Mouse (Mus musculus) thymus, postnatal 36 days (tissue): ENCODE measurements at regions not wholly inside any gene's neighbourhood (a gene's known extent, or its start where the extent isn't known, plus 50 kb on each side); places are given as distances from the start of the nearest gene placed in this dataset.

Source experiments
- DNase-seq, 2 experiments: peaks; one replicate each; pipeline ENCODE4 v3.0.0; 2022; ENCODE audit warnings: mixed read lengths in 2 of 2

DNA sequence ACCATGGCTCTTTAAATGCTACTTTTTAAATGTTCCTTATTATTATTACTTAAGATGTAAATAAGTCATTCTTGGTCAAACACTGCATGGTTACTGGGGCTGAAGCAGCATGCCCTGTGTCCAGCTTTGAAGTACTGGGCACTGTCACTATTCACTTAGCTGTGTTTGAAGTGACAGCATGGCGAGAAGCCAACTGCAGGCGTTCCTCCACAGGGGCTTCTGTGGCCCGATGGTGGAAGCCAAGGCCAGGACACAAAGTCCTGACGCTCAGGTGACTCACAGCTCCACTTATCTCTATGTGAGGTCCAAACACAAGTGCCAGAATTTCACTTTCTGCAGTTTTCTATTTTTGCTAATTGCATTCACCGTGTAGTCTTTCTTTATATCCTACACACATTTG lies 65.3 kb downstream of the Cdca7 start:
- no peak for DNase-seq

DNA sequence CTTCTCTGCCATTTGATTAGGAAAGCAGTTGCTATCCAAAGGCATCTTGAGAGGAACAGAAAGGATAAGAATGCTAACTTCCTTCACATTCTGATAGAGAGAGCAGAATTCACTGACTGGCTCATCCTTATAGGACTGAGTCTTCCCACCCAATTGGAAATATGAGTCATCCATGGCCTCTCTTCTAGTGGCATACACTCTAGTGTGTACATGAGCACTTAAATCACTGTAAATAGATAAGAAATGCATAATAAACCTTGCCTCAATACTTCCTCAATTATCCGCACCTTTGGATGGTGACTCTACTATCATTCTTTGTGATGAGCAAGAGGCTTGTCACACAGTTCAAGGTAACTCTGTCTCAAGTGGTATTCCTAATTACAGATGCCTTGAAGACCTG lies 69.5 kb downstream of the Cdca7 start:
- DNase-seq = no peak

DNA sequence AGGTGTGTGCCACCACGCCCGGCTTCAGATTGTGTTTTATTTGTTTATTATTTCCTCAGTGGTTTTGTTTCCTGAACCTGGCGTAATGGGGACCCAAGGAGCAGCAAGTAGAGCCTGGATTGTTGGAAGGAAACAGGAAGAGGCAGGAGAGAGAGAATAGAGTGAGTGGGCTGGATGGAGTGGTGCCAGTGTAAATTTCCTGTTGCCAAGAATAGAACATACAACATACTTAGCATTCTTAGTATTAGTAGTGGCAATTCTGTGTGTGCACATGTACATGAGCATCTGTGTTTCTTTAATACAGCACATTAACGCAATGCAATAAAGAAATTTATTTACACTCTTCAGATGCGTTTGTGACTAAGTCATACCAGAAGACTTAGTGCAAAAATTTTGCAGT lies 70.5 kb downstream of the Cdca7 start:
- no peak for DNase-seq

DNA sequence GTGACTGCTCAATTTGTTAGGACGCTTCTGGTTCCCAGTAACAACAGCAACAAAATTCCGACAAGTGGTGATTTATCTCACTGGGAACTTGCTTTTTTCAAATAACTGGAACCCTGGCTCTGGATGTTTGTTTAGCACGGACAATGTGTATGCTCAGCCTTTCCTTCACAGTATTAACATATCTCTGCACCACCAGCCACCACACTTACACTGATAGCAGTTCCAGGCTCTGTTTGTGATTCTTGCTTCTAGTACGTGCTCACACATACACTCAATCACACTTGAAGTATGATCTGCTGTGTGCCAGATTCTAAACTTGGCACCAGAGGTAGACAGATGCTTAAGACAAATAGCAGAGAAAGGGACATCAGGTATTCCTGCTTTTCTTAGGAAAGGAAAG lies 71.0 kb downstream of the Cdca7 start:
- no peak for DNase-seq

DNA sequence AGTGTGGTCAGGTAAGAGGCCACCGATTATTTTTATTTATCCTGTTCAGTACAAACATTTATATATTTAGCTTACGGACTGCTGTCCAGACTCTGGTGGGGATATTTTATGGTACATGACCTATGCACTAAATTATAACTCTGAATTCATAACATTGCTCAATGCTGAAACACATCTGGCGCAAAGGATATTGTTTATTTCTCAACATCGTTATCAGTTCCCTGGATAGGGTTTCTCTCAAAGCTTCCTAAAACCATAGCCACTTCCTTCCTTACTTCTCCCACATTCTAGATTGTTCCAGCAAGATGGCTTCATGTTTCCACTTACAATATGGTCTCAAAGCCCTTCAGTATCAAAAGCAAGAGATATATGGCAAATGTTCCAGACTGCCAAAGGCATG lies 75.3 kb downstream of the Cdca7 start:
- no peak for DNase-seq

DNA sequence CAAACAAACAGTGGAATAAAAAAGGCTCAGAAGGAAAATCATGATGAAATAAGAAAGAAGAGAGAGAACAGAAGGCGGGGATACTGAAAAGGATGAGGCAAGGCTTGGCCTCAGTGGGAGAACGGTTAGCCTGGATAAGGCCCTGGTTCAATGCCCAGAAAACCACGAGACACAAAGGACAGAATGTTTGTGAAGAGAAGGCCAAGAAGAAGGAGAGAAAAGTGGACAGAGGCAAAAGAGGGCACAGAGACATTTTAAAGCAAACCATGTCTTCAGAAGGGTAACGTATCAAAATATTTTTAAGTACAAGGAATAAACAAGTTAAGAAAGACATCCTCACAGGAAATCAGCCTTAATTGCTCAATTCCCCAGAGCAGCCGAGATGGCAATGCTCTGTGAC lies 78.6 kb downstream of the Cdca7 start:
- no peak for DNase-seq

DNA sequence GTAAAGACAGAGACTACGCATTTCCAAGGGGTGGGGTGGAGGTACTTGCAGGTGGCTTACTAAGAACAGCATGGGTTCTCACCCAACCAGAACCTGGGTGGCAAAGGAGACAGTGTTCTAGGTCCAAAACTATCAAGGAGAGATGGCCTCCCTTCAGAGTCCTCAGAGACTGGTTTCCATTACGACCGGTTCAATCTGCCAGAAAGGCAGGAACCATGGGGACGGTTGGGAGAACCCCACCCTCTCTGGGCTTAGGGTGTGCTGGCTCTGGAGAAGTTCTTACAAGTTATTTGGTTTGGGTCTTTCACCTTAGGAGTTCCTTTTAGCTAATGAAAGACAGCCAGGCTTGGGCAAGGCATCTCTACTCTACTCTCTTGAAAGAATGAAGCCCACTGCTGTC lies 79.2 kb downstream of the Cdca7 start:
- DNase-seq = no peak

DNA sequence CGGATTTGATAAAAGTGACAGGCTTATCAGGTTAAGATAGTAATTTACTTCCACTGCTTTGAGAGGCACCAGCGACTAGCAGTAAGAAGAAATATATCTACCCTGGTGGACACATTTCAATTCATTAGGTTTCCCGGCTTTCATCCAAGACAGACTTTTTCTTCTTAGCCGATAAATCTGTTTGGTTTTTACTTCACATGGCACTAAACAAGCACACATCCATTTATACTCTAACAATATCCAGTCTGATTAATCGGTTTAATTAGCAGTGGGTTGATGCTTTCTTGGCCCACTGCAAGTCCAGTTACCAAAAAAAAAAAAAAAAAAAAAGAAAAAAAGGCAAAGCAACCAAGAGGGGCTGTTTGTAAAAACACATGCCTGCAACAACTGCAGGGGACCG lies 79.6 kb downstream of the Cdca7 start:
- no peak for DNase-seq

DNA sequence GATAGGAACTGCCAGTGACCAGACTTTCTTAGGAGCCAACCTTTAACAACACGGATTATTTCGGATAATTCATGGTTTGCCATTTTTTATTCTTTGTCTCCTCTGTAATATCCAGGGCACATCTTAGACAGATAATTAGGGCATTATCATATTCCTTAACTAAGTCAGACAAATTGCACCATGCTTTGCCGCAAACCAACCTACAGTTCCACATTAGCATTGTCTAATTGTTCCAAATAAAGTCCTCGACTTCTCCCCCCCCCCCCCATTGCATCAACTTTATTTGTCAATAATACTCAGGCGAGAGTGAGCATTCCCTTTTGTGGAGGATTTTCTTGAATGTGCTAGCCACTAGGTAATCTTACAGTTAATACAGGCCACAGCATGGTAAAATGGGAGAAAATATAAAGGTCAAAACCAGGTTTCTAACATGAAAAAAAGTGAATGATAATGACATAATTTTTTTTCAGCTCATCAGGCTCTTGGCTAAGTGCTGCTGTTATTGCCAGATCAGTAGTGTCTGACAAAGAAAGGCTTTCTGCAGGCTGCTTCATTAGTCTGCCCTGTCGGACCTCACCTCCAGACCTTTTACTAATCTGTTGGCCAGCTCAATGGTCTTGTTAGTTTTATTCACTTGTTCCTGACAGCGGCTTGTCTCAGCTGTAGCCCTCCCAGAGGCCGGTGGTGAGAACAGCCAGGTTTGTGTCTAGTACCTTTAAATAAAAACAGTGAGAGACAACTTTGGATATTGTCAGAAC lies 80.3 kb downstream of the Cdca7 start:
- DNase-seq = no peak

DNA sequence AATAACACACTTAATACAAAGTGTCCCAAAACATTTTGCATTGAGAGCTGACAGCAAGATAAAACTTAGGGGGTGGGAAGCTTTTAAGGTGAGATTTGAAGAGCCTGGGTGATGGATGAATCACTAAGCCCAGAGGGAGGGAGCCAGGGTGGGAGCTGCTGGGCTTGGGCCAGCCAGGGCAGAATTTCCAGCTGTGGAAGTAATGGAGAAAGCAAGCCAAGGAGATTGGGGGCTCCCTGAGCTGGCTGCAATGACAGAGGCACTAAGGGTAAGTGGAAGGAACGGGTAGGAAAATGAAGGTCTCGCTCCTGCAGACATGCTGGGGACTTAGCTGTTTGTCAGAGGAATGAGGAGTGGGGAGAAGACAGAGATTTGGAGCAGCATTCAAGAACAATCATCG lies 81.2 kb downstream of the Cdca7 start:
- DNase-seq = no peak

DNA sequence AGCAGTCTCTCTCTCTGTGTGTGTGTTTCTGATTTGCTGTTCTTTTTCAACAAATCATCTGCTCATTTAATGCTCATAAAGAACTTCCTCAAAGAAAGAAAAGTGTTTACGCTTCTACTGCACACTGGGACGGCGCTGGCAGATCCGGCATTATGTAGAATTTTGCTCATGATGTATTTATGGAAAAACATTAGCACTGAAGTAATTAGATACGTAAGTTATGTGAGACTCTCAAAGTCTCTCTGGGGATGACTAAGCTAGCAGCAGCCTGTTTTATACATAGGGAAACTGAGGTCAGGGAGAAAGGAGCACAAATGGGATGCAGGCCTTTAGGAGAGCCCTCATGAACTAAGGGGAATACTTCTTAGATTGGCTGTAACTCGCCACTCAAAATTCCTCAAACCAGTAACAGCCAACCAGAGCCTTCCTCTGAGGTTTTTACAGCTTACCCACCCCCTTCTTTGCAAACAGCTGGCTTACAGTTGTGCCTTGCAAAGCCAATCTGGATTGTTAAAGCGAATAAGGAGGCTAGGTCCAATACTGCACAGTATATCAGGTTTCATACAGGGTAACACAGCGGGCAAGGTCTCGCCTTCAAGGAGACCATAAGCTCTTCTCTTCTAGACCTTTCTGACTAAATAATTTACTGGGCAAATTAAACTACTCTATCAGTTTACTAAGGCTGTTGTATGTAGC lies 81.8 kb downstream of the Cdca7 start:
- no peak for DNase-seq

DNA sequence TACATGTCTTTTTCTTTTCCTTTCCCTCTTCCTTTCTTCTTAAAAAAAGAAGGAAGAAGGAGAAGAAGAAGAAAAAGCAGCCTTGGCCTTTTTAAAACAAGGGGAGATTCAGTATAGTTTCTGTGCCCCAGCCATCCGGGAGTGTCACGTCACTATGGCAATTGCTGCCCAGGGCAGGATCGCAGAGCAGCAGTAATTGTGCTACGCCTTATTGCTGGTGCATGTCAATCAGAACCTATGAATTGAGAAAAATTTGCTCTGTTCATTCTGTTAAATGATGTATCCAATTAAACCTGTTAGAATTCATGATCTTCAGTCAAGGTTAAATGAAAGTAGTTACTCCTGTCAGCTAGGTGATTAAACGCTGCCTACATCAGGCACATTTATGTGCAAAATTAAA lies 85.4 kb downstream of the Cdca7 start:
- no peak for DNase-seq

DNA sequence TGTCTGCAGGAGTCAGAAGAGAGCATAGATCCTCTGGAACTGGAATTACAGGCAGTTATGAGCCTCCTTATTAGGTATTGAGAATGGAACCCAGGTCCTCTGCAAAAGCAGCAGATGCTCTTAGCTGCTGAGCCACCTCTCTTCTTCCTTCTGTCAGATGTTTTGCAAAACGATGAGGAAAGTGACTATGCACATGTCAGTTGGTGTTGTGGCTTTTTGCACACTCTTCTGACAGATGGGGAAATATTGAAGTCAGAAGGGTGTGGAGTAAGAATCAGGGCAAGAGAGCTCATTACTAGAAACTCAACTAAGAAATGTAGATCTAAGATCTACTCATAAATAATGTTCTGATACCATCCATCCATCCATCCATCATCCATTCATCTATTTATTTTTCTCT lies 102.4 kb downstream of the Cdca7 start:
- no peak for DNase-seq

DNA sequence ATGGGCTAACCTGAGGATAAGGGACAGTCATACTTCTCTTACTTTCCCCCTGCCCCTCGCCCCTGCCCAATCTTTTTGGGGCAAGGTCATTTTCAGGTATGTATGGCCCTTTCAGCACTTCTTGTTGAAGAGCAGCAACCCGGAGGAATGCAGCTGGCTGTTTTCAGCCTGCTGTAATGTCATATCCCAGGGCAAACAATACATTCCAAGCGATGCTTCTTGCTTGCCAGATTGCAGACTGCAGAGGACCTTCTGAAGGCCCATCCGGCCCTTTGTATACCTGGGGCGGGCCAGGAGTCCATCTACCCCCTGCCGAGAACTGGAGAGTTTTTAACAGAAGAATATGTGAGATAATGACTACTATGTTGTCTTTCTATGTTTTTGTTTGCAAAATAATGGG lies 105.2 kb downstream of the Cdca7 start:
- no peak for DNase-seq

DNA sequence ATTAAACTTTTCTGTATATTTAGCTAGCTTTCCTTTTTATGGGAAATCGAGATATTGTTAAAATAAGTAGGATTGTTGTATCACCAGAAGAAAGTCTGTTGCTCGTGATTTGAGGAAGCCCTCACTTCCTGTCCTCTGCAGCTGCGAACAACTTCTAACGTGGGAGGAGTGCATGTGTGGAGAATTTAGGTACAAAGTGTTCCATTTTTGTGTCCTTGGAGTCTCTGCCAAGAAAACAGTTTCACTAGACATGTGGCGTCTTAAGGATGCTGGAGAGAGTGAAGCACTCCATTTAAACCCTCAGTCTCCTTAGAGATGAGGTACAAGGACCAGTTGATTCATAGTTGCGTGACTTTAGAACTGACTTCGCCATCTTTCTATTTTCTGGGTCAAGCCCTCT lies 112.9 kb downstream of the Cdca7 start:
- no peak for DNase-seq

DNA sequence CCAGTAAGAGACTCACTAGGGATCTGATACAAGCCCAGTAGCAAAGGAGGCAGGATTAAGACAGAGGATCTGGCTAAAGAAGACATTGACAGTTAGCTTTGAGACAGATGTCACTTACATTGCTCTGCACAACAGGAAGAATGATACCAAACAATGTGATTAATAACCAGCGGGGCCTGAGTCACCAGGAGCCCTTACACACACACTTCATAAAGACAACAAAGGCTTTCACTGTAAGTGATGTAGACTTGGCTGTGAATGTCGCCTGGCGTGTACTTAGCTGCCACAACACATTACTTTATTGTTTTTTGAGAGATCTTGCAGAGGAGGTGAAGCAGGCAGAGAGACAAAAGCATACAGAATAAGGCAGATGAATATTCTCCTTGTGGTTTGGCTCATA lies 116.1 kb downstream of the Cdca7 start:
- DNase-seq = no peak

DNA sequence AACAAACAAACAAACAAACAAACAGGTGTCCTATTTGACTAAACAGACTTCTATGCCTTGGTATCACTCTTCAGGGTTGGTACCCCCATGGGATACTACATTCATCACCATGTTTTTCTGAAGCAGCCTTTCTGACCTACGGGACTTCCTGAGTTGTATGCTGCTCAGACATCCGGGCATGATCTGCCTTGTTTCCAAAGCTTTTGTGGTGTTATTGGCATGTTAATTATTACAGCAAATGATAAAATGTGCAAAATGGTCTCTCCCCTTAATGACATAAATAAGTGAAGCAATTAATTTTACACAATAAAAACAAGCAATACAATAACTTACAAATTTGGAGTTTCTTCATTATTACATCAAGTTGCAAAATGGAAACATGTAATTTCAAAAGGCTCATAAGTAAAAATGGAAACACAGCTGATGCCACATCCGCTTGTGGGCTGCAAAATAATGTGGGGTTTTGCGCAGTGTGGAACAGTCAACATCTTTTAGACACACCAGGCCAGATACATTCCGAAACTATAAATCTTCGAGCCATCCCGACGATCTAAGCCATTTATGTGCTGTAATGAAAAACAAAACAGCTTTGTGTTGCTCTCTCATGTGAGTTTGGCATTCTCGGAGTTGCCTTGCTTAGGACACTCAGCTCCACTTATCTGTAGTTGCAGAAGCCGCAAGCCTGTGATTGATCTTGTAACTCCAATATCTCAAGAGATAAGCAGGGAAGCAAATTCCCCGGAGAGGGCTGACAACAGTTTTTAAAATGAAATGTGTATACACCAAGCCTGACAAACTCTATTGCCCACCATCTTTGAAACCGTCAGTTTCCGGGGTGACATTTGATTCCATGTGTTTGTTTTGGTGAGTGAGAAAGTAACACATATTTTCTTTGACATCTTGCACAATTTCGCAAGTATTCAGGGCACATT lies 121.3 kb downstream of the Cdca7 start:
- no peak for DNase-seq

DNA sequence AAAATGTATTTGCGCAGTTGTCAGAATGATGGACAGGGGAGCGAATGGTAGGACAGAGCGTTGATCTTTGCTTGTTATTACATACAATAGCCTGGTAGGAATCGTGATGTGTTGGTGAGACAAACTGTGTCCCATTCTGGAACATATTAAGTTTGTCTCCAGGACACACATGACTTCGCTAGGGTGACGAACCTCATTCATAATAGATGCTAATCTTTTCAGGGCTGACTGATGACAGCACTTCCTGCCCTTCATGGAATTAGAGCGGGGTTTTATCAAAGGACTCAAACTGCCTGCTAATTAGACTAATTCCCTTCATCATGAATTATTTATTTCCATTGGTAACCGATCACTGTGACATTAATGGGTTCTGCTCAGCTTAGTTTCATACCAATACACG lies 122.0 kb downstream of the Cdca7 start:
- DNase-seq = no peak

DNA sequence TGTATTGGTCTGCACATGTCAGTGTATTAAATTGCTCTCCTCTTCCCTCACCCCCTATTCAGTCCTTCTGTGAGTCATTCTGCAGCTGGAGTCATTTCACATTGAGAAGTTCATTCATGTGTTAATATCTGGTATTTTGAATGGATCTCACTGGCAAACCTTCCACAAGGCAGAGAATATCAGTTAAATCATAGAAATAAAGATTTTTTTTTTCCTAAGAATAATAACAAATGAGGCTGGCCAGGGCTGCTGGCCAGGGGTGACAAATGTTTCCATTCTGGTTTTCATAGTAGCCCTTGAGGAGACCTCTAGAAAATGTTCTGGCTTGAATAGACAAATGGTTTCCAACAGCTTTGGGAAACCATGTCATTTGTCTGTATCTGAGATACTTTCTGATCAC lies 124.8 kb downstream of the Cdca7 start:
- DNase-seq = no peak

DNA sequence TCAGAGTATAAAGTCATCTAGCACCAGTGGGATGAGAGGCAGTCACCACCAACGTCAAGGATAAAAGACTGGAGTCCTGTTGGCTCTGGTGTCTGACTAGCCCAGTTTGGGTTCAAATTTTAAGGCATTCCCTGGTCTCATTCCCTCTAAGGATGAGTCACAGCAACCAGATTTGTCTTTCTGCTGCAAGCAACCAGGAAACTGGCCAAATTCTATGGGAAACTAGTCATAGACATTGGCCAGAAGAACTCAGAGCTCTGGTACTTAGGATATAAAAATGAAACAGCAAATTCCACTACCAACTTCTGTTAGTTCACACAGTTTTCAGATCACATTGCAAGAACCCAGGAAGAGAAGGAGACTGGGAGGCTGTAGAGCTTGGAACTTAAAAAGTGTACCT lies 126.2 kb downstream of the Cdca7 start:
- DNase-seq = no peak

DNA sequence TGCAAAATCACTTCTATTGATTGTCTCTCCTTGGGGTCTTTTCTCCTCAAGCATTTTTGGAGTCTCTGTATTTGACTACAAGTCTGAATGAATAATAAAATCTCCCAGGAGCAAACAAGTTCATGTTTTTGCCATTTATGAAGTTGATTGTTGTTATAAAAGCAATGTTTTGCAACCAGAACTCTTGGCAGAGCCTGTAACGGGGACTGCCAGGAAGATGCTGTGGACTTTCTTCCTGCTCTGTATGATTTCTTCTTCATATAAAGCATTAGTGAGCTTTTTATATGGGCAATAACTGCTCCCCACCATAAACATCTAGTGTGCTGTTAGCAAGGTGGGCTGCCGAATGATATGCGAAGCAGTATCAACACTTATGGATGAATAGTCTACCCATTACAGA lies 136.3 kb downstream of the Cdca7 start:
- no peak for DNase-seq

DNA sequence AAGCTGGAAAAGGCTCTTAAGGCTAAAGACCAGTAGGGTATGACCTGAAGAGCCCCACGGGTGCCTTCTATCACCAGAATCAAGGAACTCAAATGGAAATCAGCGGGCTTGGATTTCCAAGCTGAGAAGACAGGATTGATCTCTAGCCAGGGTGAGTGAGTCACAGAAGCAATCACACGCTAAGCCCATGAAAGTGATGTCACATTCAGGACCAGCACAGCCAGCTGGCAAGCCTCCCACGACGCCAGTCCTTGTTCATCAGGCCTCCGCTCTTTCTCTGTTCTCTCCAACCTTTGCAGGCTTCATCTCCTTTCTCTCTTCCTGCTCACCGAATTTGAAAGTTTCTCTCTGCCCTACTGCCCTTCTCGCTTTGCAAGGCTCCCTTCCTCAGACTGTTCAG lies 138.3 kb downstream of the Cdca7 start:
- DNase-seq = no peak

DNA sequence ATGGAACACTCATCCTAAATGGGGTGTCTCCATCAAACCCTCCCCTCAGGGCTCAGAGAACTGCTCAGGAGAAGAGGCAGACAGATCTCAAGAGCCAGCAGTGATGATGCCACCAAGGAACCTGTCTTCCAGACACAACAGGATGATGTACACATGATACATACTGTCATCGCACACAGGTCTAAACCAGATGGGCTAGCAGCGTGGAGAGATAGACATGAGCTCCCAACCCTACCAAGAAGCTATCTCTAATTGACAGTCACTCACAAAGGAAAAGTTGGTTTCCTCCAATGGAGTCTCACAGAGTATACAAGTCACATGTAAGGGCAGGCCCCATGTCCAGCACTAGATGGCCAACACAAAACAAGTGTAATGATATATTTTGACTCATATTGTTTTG lies 139.9 kb downstream of the Cdca7 start:
- no peak for DNase-seq

DNA sequence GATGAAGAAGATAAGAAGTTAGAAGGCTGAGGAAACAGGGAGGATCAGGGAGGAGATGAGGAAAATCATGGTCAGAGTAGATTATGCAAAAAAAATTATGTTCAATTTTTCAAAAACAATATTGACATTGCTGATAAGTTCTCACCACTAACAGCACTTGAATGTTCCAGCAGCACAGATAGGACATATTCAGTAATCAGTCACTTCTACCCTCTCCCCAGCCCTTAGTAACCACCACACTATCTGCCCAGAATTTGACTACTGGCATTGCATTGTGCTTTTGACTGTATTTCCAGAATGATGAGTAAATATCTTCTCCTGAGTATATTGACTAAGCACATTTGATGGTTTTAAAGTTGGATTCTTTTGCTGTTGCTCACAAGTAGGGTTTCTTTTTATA lies 140.5 kb downstream of the Cdca7 start:
- no peak for DNase-seq
